Mouse (Mus musculus) testis, adult 10 weeks (tissue): ENCODE measurements around the gene Vmn1r223. TPM values are rescaled to one million over a fixed set of nuclear protein-coding genes. Genes with fewer than 3 reads are reported as not detected.

Experiments
- polyA plus RNA-seq: library from polyadenylated mRNA; stranded (reverse); fragments of 350-450 nt; fragmentation: Illumina TruSeq; extraction: RNeasy Lipid Tissue Mini Kit (QIAGEN cat#74804); gene quantifications from one replicate; pipeline ENCODE4 v1.2.3, GENCODE M21; 2014; ENCODE audit warnings: low read depth, low replicate concordance

The Vmn1r223 gene
- not detected for polyA plus RNA-seq

DNA sequence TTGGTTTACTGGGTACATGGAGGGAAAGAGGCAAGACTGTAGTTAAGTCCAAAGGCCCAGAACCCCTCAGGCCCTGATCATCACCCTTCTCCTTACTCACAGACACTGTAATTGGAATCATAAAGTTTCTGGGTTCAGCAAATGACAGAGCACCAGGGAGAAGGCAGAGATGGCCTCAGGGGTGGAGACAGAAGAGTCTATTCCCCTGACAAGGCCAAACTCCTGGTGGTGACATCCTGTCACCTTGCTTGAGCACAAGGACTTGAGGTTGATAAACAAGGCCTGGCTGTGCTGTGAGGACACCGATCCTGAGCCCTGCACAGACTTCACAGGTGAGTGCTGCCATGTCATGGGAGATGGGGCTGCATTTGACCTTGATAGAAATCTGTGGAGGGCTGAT lies at the start of gene Vmn1r223:
Gene Vmn1r223, plus strand, starts transcription at position 301 of the 400 bp plus-strand sequence.

GRCm38 (mm10) chr13:23213827-23214226 lies 33.1 kb upstream of the Vmn1r223 start, which contains the start of gene Vmn1r221:
Gene Vmn1r221 (plus strand): TSS chr13:23214127.

DNA sequence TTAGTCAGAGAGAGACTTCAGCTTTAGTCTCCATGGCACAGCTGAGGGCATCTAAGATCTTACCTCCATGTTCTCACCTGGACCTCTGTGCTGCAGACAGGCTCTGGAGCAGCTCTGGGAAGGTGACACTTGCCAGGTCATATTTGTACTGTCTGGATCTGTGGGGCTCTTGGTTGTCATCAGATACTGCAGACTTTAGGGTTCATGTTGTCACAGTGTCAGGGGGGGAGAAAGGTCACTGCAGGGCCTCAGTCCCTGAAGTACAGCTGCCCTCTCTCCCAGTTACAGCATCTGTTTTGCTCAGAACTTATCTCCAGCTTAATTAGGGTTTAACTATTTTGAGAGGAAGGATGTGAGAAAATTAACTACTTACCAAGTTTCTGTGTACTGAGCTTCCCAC lies 11.1 kb upstream of the Vmn1r223 start, which contains the start of gene Vmn1r222:
Gene Vmn1r222, minus strand, starts transcription at position 101 of the 400 bp plus-strand sequence.

Other genes starting within 250 kb of the Vmn1r223 start
- not detected for gene Vmn1r213, start 239.5 kb upstream of the Vmn1r223 start, polyA plus RNA-seq
- gene Vmn1r214, start 216.7 kb upstream of the Vmn1r223 start, polyA plus RNA-seq = not detected
- not detected for gene Vmn1r215, start 179.1 kb upstream of the Vmn1r223 start, polyA plus RNA-seq
- gene Vmn1r217, start 128.9 kb upstream of the Vmn1r223 start, polyA plus RNA-seq = not detected
- not detected for gene Vmn1r218, start 114.0 kb upstream of the Vmn1r223 start, polyA plus RNA-seq
- not detected for gene Vmn1r219, start 87.8 kb upstream of the Vmn1r223 start, polyA plus RNA-seq
- 0.11 TPM for gene Vmn1r220, start 59.2 kb upstream of the Vmn1r223 start, polyA plus RNA-seq
- not detected for gene Vmn1r221, start 33.0 kb upstream of the Vmn1r223 start, polyA plus RNA-seq
- gene Vmn1r222, start 11.2 kb upstream of the Vmn1r223 start, polyA plus RNA-seq = 0.48 TPM
- gene Zfp322a, start 122.1 kb downstream of the Vmn1r223 start, polyA plus RNA-seq = 33.4 TPM
- 1.4 TPM for gene Abt1, start 176.7 kb downstream of the Vmn1r223 start, polyA plus RNA-seq
- 0.35 TPM for gene Btn1a1, start 218.8 kb downstream of the Vmn1r223 start, polyA plus RNA-seq
- 0.25 TPM for gene Btn2a2, start 241.7 kb downstream of the Vmn1r223 start, polyA plus RNA-seq